Mouse (Mus musculus): ENCODE data around the gene Slc35b1. TPM values are rescaled to one million over a fixed set of nuclear protein-coding genes. Genes with fewer than 3 reads are reported as not detected.

Slc35b1 gene
- polyA plus RNA-seq, 1 experiment from 2014 or later, result 154 TPM

GRCm38 (mm10) chr11:95350289-95350688, 34.2 kb upstream of the Slc35b1 start:
- Histone ChIP-seq H3K4me3 (replicated peaks; ENCODE audit: low read length) (no peak overlapping the region), H3K9ac (replicated peaks; ENCODE audit: low read depth, low read length) (no peak overlapping the region), H3K27me3 (replicated peaks; ENCODE audit: control insufficient read depth, insufficient read depth, low read length) (no peaks in the 10 kb centered on the region), H3K27ac (ENCODE audit: low read length) (no peak overlapping the region), H3K4me2 (ENCODE audit: low read length) (no peak overlapping the region), H3K4me1 (replicated peaks; ENCODE audit: control insufficient read depth, insufficient read depth, low read length) (no peaks in the 10 kb centered on the region; the same call in 1 of the 2 replicates), H3K36me3 (ENCODE audit: control insufficient read depth, insufficient read depth) (no peaks in the 10 kb centered on the region), H3K9me3 (ENCODE audit: control insufficient read depth, low read length) (no peaks in the 10 kb centered on the region)
- WGBS, result 70% methylated on average over 6 of the region's 6 CpGs
- no peak for ATAC-seq

DNA sequence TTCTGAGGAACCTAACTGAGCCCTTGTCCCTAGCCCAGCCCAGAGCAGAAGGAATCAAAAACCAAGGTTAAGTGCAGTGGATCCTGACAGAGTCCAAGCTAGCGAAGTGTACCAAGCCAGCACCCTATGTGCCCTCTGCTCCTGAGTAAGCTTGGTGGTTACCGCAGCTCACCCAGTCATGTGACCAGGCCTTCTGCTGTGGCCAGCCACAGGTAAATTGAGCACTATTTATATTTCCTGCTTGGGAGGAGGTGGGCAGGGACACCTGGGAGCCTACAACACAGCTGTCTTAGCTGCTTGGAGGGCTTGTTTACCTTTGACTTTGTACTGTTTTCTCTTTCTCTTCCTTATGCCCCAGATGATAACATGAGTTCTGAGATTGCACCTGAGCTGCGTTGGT, 33.5 kb upstream of the Slc35b1 start:
- Histone ChIP-seq H3K36me3 (ENCODE audit: control insufficient read depth, insufficient read depth) (no peaks in the 10 kb centered on the region), H3K27me3 (replicated peaks; ENCODE audit: control insufficient read depth, insufficient read depth, low read length) (no peaks in the 10 kb centered on the region), H3K27ac (ENCODE audit: low read length) (no peak overlapping the region), H3K9ac (replicated peaks; ENCODE audit: low read depth, low read length) (no peak overlapping the region), H3K4me3 (replicated peaks; ENCODE audit: low read length) (no peak overlapping the region), H3K4me1 (replicated peaks; ENCODE audit: control insufficient read depth, insufficient read depth, low read length) (no peaks in the 10 kb centered on the region; the same call in 1 of the 2 replicates), H3K4me2 (ENCODE audit: low read length) (no peak overlapping the region), H3K9me3 (ENCODE audit: control insufficient read depth, low read length) (no peaks in the 10 kb centered on the region)
- 95% methylated on average over 3 of the region's 3 CpGs for WGBS
- ATAC-seq, result no peak

GRCm38 (mm10) chr11:95352686-95353085, 31.8 kb upstream of the Slc35b1 start:
- Histone ChIP-seq H3K4me1 (replicated peaks; ENCODE audit: control insufficient read depth, insufficient read depth, low read length) (peaks cover 7% of the 10 kb centered on the region), H3K27ac (ENCODE audit: low read length) (no peak overlapping the region), H3K4me2 (ENCODE audit: low read length) (no peak overlapping the region), H3K4me3 (replicated peaks; ENCODE audit: low read length) (no peak overlapping the region), H3K27me3 (replicated peaks; ENCODE audit: control insufficient read depth, insufficient read depth, low read length) (no peaks in the 10 kb centered on the region), H3K9ac (replicated peaks; ENCODE audit: low read depth, low read length) (no peak overlapping the region), H3K36me3 (ENCODE audit: control insufficient read depth, insufficient read depth) (no peaks in the 10 kb centered on the region), H3K9me3 (ENCODE audit: control insufficient read depth, low read length) (no peaks in the 10 kb centered on the region)
- ATAC-seq, result no peak
- WGBS, result 74% methylated on average over 2 of the region's 2 CpGs

- WGBS, result 87% methylated on average over 9 of the region's 9 CpGs
These were observed 31.3 kb upstream of the Slc35b1 start for GRCm38 (mm10) chr11:95353226-95353625.

DNA sequence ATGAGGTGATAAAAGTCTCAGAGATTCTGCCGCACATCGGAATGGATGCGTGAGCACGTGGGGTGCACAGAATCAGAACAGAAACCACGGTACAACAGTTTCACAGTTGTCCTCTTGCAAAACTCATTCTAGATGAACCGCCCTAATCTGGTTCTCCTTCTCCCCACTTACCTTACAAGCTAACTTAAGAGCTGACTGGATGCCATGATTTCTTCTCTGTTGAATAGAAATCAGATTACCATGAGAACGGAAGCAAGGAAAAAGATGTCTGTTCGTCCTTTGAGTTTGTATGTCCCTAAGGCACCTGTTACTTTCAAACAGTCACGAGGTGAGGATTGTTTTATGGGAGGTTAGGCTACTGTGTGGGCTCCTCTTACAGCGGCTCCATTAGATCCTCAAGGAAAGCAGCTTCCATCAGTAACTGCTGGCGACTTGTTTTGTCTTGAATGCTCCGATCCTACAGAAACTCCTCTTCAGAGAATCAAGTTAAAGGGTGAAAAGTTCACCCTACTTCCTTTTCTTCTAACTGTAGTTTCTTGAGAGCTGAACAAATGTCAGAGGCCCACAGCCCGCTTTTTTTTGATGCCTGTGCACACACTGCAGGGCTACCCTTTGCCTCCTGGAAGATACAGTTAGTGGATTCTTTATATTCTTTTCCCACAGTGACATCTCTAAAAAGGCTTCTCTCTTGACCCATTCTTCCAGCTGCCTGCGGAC, 30.1 kb upstream of the Slc35b1 start:
- Histone ChIP-seq H3K4me3 (replicated peaks; ENCODE audit: low read length) (no peak overlapping the region), H3K36me3 (ENCODE audit: control insufficient read depth, insufficient read depth) (no peaks in the 10 kb centered on the region), H3K9ac (replicated peaks; ENCODE audit: low read depth, low read length) (no peak overlapping the region), H3K9me3 (ENCODE audit: control insufficient read depth, low read length) (no peaks in the 10 kb centered on the region), H3K4me2 (ENCODE audit: low read length) (no peak overlapping the region), H3K27me3 (replicated peaks; ENCODE audit: control insufficient read depth, insufficient read depth, low read length) (no peaks in the 10 kb centered on the region), H3K27ac (ENCODE audit: low read length) (no peak overlapping the region), H3K4me1 (replicated peaks; ENCODE audit: control insufficient read depth, insufficient read depth, low read length) (peaks cover 7% of the 10 kb centered on the region)
- 93% methylated on average over 14 of the region's 14 CpGs for WGBS
- ATAC-seq, result no peak

More at GRCm38 (mm10) chr11:95353226-95353625, 31.3 kb upstream of the Slc35b1 start:
- Histone ChIP-seq H3K4me1 (replicated peaks; ENCODE audit: control insufficient read depth, insufficient read depth, low read length) (peaks cover 7% of the 10 kb centered on the region), H3K9ac (replicated peaks; ENCODE audit: low read depth, low read length) (no peak overlapping the region), H3K4me3 (replicated peaks; ENCODE audit: low read length) (no peak overlapping the region), H3K9me3 (ENCODE audit: control insufficient read depth, low read length) (no peaks in the 10 kb centered on the region), H3K36me3 (ENCODE audit: control insufficient read depth, insufficient read depth) (no peaks in the 10 kb centered on the region), H3K4me2 (ENCODE audit: low read length) (no peak overlapping the region), H3K27me3 (replicated peaks; ENCODE audit: control insufficient read depth, insufficient read depth, low read length) (no peaks in the 10 kb centered on the region), H3K27ac (ENCODE audit: low read length) (no peak overlapping the region)
- ATAC-seq, result no peak

DNA sequence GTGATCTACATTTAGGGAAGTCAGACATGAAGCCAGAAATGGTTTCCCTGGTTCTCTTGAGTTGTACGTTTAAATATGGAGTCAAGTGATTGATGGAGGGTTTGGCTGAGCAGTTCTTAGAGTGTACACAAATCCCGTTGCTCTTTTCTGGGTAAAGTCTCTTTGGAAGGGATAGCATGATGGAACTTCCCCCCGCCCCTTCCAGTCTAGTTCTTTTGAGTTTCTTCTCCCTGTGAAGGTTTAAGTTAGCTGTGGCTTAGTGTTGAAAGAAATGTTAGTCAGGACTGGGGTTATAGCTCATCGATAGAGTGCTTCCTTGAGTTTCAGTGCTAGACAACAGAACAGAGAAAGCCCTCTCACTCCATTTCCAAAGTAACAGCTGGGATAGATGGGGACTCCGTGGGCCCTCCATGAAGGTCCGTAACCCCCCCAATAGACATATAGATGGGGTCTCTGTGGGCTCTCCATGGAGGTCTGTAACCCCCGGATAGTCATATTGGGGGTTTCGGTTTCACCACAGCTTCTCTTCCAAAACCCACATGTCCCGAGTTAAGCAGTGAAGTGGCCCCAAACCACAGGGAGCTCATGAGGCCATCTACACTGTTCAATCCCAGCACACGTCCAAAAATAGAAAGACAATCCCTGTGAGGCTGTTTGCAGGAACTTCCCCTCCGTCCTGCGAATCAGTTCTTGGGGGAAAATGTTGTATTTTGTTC, 29.4 kb upstream of the Slc35b1 start:
- no peak overlapping the region for H3K27ac ChIP-seq (ENCODE audit: low read length)
- 88% methylated on average over 12 of the region's 12 CpGs for WGBS

DNA sequence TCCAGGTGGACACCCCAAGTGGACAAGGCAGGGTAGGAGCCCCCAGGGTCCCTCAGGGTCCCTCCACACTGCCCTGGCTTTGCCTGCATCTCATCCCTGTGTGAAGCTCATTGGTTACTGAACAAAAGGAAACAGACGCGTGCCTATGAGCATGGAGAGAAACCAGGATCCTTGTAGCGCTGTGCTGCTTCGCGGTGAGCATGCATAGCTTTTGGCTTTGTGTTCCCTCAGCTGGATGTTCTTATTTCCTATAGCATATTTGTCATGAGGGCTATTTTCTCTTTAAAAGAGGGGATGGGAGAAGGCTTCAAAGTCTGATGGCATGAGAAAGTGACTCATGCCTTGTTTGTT, 28.9 kb upstream of the Slc35b1 start:
- H3K4me3 ChIP-seq (replicated peaks; ENCODE audit: low read length), result no peak overlapping the region
- peaks cover 7% of the 10 kb centered on the region for H3K4me1 ChIP-seq (replicated peaks; ENCODE audit: control insufficient read depth, insufficient read depth, low read length)
- no peaks in the 10 kb centered on the region for H3K9me3 ChIP-seq (ENCODE audit: control insufficient read depth, low read length)
- no peak overlapping the region for H3K27ac ChIP-seq (ENCODE audit: low read length)
- no peak overlapping the region for H3K9ac ChIP-seq (replicated peaks; ENCODE audit: low read depth, low read length)
- H3K4me2 ChIP-seq (ENCODE audit: low read length), result no peak overlapping the region
- H3K27me3 ChIP-seq (replicated peaks; ENCODE audit: control insufficient read depth, insufficient read depth, low read length), result no peaks in the 10 kb centered on the region
- WGBS, result 91% methylated on average over 5 of the region's 5 CpGs
- no peak for ATAC-seq
- H3K36me3 ChIP-seq (ENCODE audit: control insufficient read depth, insufficient read depth), result no peaks in the 10 kb centered on the region

More for the DNA sequence above, 29.4 kb upstream of the Slc35b1 start:
- peaks cover 7% of the 10 kb centered on the region for H3K4me1 ChIP-seq (replicated peaks; ENCODE audit: control insufficient read depth, insufficient read depth, low read length)
- no peaks in the 10 kb centered on the region for H3K36me3 ChIP-seq (ENCODE audit: control insufficient read depth, insufficient read depth)
- no peak for ATAC-seq
- H3K4me2 ChIP-seq (ENCODE audit: low read length), result no peak overlapping the region
- H3K4me3 ChIP-seq (replicated peaks; ENCODE audit: low read length), result no peak overlapping the region
- no peaks in the 10 kb centered on the region for H3K9me3 ChIP-seq (ENCODE audit: control insufficient read depth, low read length)
- H3K27me3 ChIP-seq (replicated peaks; ENCODE audit: control insufficient read depth, insufficient read depth, low read length), result no peaks in the 10 kb centered on the region
- H3K9ac ChIP-seq (replicated peaks; ENCODE audit: low read depth, low read length), result no peak overlapping the region

DNA sequence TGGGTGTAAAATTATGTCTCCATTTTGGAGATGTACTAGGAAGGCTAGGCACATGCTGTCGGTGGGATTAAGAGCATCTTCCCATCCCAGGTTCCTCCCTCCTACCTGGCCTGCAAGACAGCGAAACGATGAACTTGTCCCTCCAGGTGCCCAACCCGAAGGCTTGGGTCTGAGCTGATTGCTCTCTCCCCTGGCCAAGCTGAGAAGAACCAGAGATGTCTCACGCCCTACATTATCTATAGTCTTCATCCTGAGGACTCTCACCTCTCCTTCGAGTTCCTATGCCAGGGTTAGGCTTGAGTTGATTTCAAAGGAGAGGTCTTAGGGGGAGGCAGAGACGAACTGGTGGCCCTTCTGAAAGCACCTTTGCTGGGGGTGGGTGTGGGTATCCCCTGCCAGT, 28.5 kb upstream of the Slc35b1 start:
- no peaks in the 10 kb centered on the region for H3K27me3 ChIP-seq (replicated peaks; ENCODE audit: control insufficient read depth, insufficient read depth, low read length)
- 92% methylated on average over 7 of the region's 7 CpGs for WGBS
- H3K4me2 ChIP-seq (ENCODE audit: low read length), result no peak overlapping the region
- ATAC-seq, result no peak
- H3K36me3 ChIP-seq (ENCODE audit: control insufficient read depth, insufficient read depth), result no peaks in the 10 kb centered on the region
- no peak overlapping the region for H3K27ac ChIP-seq (ENCODE audit: low read length)
- no peak overlapping the region for H3K4me3 ChIP-seq (replicated peaks; ENCODE audit: low read length)
- no peaks in the 10 kb centered on the region for H3K9me3 ChIP-seq (ENCODE audit: control insufficient read depth, low read length)
- H3K9ac ChIP-seq (replicated peaks; ENCODE audit: low read depth, low read length), result no peak overlapping the region
- peaks cover 7% of the 10 kb centered on the region for H3K4me1 ChIP-seq (replicated peaks; ENCODE audit: control insufficient read depth, insufficient read depth, low read length)

DNA sequence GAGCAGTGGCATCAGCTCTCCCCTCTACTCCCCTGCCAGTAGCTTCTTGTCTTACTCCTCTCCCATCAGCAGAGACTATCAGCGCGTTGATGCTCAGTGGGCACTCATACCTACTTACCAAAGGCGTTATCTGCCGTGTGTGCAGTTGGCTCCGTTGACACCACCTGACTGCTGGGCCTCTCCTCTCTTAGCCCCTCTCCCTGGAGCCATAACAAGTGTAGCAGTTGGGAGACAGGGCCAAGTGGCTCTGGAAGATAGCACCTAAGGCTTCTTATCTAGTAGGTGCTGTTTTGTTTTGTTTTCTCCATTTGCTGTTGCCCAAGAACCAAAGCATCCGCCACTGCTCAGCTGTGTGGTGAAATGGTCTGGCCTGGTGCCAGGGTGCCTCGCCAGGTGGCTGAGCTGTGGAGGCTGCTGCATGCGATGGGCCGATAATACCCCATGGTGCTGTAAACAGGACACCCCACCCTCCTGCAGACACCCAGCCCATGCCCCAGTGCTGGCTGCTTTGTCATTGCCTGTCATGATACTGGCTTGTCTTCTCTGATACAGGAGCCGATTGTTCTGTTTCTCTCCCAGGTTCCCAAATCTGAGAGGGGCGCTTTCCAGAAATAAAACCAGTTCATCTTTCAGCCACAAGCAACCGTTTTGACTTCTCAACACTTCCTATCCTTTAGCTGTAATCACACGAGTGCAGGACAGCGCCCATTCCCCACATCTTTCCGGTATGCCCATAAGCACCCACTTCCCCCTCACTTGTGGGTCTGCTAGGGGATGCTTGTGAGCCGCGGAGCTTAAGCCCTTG, 27.8 kb upstream of the Slc35b1 start:
- WGBS, result 73% methylated on average over 17 of the region's 17 CpGs
- ATAC-seq, result peak; percentile 49; the same call in 1 of the 2 replicates
- no peaks in the 10 kb centered on the region for H3K27me3 ChIP-seq (replicated peaks; ENCODE audit: control insufficient read depth, insufficient read depth, low read length)

More for the DNA sequence above, 27.8 kb upstream of the Slc35b1 start:
- Histone ChIP-seq H3K4me2 (ENCODE audit: low read length) (no peak overlapping the region), H3K4me1 (replicated peaks; ENCODE audit: control insufficient read depth, insufficient read depth, low read length) (peaks cover 7% of the 10 kb centered on the region), H3K9ac (replicated peaks; ENCODE audit: low read depth, low read length) (no peak overlapping the region), H3K36me3 (ENCODE audit: control insufficient read depth, insufficient read depth) (no peaks in the 10 kb centered on the region), H3K27ac (ENCODE audit: low read length) (no peak overlapping the region), H3K9me3 (ENCODE audit: control insufficient read depth, low read length) (no peaks in the 10 kb centered on the region), H3K4me3 (replicated peaks; ENCODE audit: low read length) (no peak overlapping the region)

Measured in forebrain, embryonic 16.5 days (tissue).